Mouse (Mus musculus) bone marrow macrophage, adult 2 months (primary cell): ENCODE measurements around the gene Pde8a.

Source experiments
- CTCF ChIP-seq: IDR thresholded peaks from 2 replicates; pipeline ENCODE4 v1.5.1; 2012; ENCODE audit warnings: low read depth, mild to moderate bottlenecking, low read length, moderate library complexity
- POLR2A ChIP-seq: IDR thresholded peaks from 2 replicates; pipeline ENCODE4 v1.6.1; 2012; ENCODE audit warnings: mild to moderate bottlenecking, low read depth, low read length, borderline replicate concordance

DNA sequence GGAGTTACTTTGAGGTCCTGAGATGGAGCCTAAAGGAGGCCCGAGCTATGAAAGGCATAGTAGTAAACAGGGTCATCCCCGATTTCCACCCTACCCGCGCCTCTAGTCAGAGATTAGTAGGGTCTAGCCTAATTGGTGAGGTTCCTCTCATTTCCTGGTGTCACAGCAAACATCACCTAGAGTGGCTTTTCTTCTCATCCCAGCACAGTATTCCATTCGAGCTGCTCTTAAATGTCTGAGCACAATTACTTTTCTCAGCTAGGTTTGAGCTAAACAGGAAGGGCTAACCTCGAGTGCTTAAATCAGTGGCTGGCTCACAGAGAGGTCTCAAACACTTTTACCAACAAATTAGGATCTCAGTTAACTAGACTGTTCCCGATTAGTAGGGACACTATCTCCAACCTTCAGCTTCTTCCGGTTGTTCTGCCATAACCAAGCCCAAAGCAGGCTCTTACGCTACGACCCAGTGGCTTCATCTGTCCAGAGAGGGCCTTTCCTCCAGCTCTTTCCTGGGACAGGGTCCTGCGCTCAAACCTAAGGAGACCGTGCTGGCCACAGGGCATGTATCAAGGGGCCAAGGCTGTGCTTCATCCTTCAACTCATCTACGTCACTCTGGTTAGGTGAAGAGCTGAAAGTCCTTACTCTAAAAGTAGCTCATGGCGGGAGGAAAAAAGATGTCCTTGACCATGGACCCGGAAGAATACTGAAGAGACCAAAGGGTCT is 132.2 kb downstream of the Pde8a start:
- TF ChIP-seq CTCF (no peak), POLR2A (no peak)
